Mouse (Mus musculus) CH12.LX (cell line): Measurements from ENCODE around the gene Fgfr2. TPM values are rescaled to one million over a fixed set of nuclear protein-coding genes. Genes with fewer than 3 reads are reported as not detected.
"Not testable (repeated sequence)": the region's sequence is repeated elsewhere in the genome, so short reads cannot be mapped to it uniquely, and the experiment has no call there.

Experiments used
- DNase-seq: peaks from one replicate; pipeline ENCODE4 v3.0.0-alpha.2; 2013; ENCODE audit errors: extremely low read depth
- H3K27ac ChIP-seq: 2 replicates; pipeline ENCODE4 v1.5.1; 2012; ENCODE audit warnings: low read depth, mild to moderate bottlenecking, control low read depth, moderate library complexity; ENCODE audit not compliant: insufficient read depth
- H3K27me3 ChIP-seq: replicated peaks from 2 replicates; pipeline ENCODE3; 2012; ENCODE audit warnings: inconsistent platforms
- H3K36me3 ChIP-seq, 2 experiments: replicated peaks in 1 of 2; 2 replicates each; pipeline versions ENCODE3 to v1.6.1; 2012; ENCODE audit warnings: inconsistent platforms in 1 of 2, low read length in 1 of 2, mild to moderate bottlenecking in 1 of 2, mixed read lengths in 1 of 2, moderate library complexity in 1 of 2; ENCODE audit not compliant: control insufficient read depth in 1 of 2, insufficient read depth in 1 of 2
- H3K4me1 ChIP-seq, 2 experiments: 2 replicates each; pipeline ENCODE4 v1.6.1; 2012; ENCODE audit warnings: inconsistent platforms in 1 of 2, moderate library complexity in 1 of 2; ENCODE audit not compliant: insufficient read depth in 2 of 2, control insufficient read depth in 1 of 2
- H3K4me2 ChIP-seq: 2 replicates; pipeline ENCODE4 v1.6.1; 2012; ENCODE audit warnings: low read depth, mild to moderate bottlenecking, control low read depth; ENCODE audit not compliant: poor library complexity, insufficient read depth, severe bottlenecking
- H3K4me3 ChIP-seq, 3 experiments: fragments of 150-350 bp in 1 of 3; sonication (generic) in 1 of 3; replicated peaks in 1 of 3; 2 replicates each; pipeline versions ENCODE3 to v1.5.1; 2011 to 2012; ENCODE audit warnings: low read depth in 2 of 3, low read length in 2 of 3, mild to moderate bottlenecking in 2 of 3, moderate library complexity in 2 of 3, control low read depth in 1 of 3, improper control_type of control experiment in 1 of 3, inconsistent platforms in 1 of 3, mixed read lengths in 1 of 3; ENCODE audit not compliant: poor library complexity in 1 of 3
- H3K79me2 ChIP-seq: replicated peaks from 2 replicates; pipeline ENCODE4 v1.6.1; 2012; ENCODE audit warnings: mild to moderate bottlenecking, moderate library complexity; ENCODE audit not compliant: control insufficient read depth, poor library complexity, insufficient read depth, severe bottlenecking; ENCODE audit errors: extremely low read depth
- H3K9ac ChIP-seq: 2 replicates; pipeline ENCODE4 v1.6.1; 2012; ENCODE audit warnings: low read depth, mild to moderate bottlenecking, control low read depth, moderate library complexity; ENCODE audit not compliant: insufficient read depth
- H3K9me3 ChIP-seq: replicated peaks from 2 replicates; pipeline ENCODE3; 2012; ENCODE audit warnings: low read length, inconsistent platforms, mixed read lengths
- BHLHE40 ChIP-seq: IDR thresholded peaks from 2 replicates; pipeline ENCODE4 v1.6.1; 2011; ENCODE audit warnings: mild to moderate bottlenecking, low read depth, low read length, improper control_type of control experiment
- CHD1 ChIP-seq: IDR thresholded peaks from 2 replicates; pipeline ENCODE4 v1.6.1; 2012; ENCODE audit warnings: low read depth, low read length, improper control_type of control experiment, inconsistent platforms
- CHD2 ChIP-seq: IDR thresholded peaks from 2 replicates; pipeline ENCODE4 v1.6.1; 2011; ENCODE audit warnings: low read length, improper control_type of control experiment
- CTCF ChIP-seq, 2 experiments: IDR thresholded peaks in 1 of 2; conservative IDR thresholded peaks in 1 of 2; 2 replicates each; pipeline ENCODE4 v1.5.1; 2011 to 2012; ENCODE audit warnings: low read depth in 2 of 2, low read length in 2 of 2, improper control_type of control experiment in 1 of 2, inconsistent platforms in 1 of 2, mild to moderate bottlenecking in 1 of 2, moderate library complexity in 1 of 2
- EP300 ChIP-seq: IDR thresholded peaks from 2 replicates; pipeline ENCODE4 v1.6.1; 2011; ENCODE audit warnings: low read length, improper control_type of control experiment
- IRF4 ChIP-seq: IDR thresholded peaks from 2 replicates; pipeline ENCODE4 v1.6.1; 2014; ENCODE audit warnings: low read depth, mild to moderate bottlenecking, inconsistent platforms, low read length, improper control_type of control experiment
- MAFK ChIP-seq: IDR thresholded peaks from 2 replicates; pipeline ENCODE4 v1.6.1; 2011; ENCODE audit warnings: low read length, improper control_type of control experiment; ENCODE audit not compliant: insufficient replicate concordance
- MAZ ChIP-seq: IDR thresholded peaks from 2 replicates; pipeline ENCODE4 v1.6.1; 2012; ENCODE audit warnings: low read depth, mild to moderate bottlenecking, inconsistent platforms, low read length, improper control_type of control experiment, moderate library complexity
- RAD21 ChIP-seq: IDR thresholded peaks from 2 replicates; pipeline ENCODE4 v1.6.1; 2011; ENCODE audit warnings: low read depth, mild to moderate bottlenecking, low read length, improper control_type of control experiment, moderate library complexity
- TBP ChIP-seq: conservative IDR thresholded peaks from 2 replicates; pipeline ENCODE4 v1.6.1; 2011; ENCODE audit warnings: low read depth, low read length, improper control_type of control experiment
- USF1 ChIP-seq: IDR thresholded peaks from 2 replicates; pipeline ENCODE4 v1.6.1; 2014; ENCODE audit warnings: low read depth, mild to moderate bottlenecking, inconsistent platforms, low read length, improper control_type of control experiment
- ZC3H11A ChIP-seq: IDR thresholded peaks from 2 replicates; pipeline ENCODE4 v1.6.1; 2012; ENCODE audit warnings: low read depth, mild to moderate bottlenecking, inconsistent platforms, low read length, improper control_type of control experiment
- ZKSCAN1 ChIP-seq: IDR thresholded peaks from 2 replicates; pipeline ENCODE4 v1.6.1; 2012; ENCODE audit warnings: low read depth, inconsistent platforms, low read length, improper control_type of control experiment, borderline replicate concordance
- ZMIZ1 ChIP-seq: IDR thresholded peaks from 2 replicates; pipeline ENCODE4 v1.6.1; 2012; ENCODE audit warnings: low read depth, mild to moderate bottlenecking, inconsistent platforms, low read length, improper control_type of control experiment
- dilution Hi-C: fragments of 300-500 bp; cut with MboI; formaldehyde crosslinking; loops from 2 replicates; pipeline ENCODE4 v1.14.3; 2020; ENCODE audit warnings: low sequenced_read_pairs; ENCODE audit not compliant: extremely low pct_unique_long_range_greater_than_20kb, extremely low pct_ligation_motif_present
- in situ Hi-C: fragments of 300-500 bp; cut with MboI; formaldehyde crosslinking; loops from 3 replicates; pipeline ENCODE4 v1.14.3; 2019; ENCODE audit warnings: low sequenced_read_pairs, low pct_ligation_motif_present, low pct_unique_long_range_greater_than_20kb, mixed read lengths
- polyA plus RNA-seq: library from polyadenylated mRNA; unstranded; fragments of >175 nt; gene quantifications from 2 replicates; pipeline ENCODE4 v1.2.1, GENCODE M21; 2012; ENCODE audit warnings: low read depth; ENCODE audit not compliant: insufficient read length
- total RNA-seq, 2 experiments: library from RNA; depleted of rRNA; stranded (reverse); fragments of 300-350 nt in 1 of 2; fragments of >200 nt in 1 of 2; gene quantifications; 2 replicates each; pipeline ENCODE4 v1.2.3; 2012 to 2014

Fgfr2 gene
- total and polyA plus RNA-seq, 3 experiments, result not detected

DNA sequence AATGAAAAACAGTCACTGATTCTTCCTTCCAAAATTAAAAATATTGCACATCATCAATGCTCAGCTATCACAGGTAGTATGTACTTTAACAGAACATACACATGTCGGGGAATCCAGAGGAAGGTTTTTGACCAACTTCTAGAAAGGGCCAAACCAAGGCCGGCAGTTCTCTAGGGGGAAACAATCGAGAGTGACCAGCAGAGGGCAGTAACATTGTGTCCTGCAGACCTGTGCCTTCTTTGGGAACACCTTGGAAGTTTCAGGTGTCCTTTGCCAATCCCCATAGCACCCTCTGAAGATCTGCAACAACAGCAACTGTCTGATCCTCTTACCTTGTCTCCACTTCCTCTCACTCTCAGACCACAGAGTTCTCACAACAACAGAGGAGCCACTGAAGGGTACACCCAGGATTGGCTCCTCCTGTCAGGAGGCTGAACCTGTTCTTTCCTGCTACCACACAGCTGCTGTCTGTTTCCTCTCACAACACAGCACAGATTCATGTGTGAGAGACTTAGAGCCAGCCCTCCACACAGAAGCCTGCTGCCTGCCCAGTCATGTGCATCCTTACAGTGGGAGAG lies 2077.8 kb downstream of the Fgfr2 start:
- in situ Hi-C loops, DNase-seq, H3K9me3 ChIP-seq, H3K4me1 ChIP-seq, H3K4me3 ChIP-seq, H3K4me2 ChIP-seq, H3K36me3 ChIP-seq, H3K79me2 ChIP-seq, H3K27ac ChIP-seq, H3K9ac ChIP-seq, dilution Hi-C loops: not testable (repeated sequence)
- peaks cover 61% of the 10 kb centered on the region for H3K27me3 ChIP-seq
- TF ChIP-seq CTCF (conservative IDR thresholded peaks at IDR 0.05 in 1 of 2, IDR thresholded peaks at IDR 0.05 in 1 of 2; ENCODE audit: low read depth in 2 of 2, low read length in 2 of 2), result peak; percentile 10 to 51; a peak in 2 of 4 replicates

DNA sequence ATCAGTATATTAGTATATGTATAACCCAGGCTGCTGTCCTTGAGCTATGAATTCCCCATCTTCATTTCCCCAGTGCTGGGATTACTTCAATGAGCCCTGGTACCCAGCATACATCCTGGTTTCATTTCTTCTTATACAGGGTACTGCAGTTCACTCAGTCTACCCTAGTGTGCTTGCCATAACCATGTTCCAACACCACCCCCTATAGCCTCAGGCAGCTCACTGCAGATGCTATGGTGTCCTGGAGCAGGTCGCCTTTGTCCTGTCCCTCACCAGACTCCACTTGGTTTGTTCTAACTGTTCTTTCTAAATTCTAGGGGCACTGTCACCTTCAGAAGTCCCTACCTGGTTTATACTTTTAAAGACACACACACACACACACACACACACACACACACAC lies 2080.5 kb downstream of the Fgfr2 start:
- in situ Hi-C loops, result no loop called here
- no peaks in the 10 kb centered on the region for H3K36me3 ChIP-seq
- no peak for DNase-seq
- no peak overlapping the region for H3K27ac ChIP-seq
- H3K4me2 ChIP-seq, result no peak overlapping the region
- no peak for TF ChIP-seq ZKSCAN1
- TF ChIP-seq USF1, result no peak
- no peak for TF ChIP-seq ZC3H11A
- no peak for TF ChIP-seq CHD1
- no peak for TF ChIP-seq TBP
- no peak for TF ChIP-seq ZMIZ1
- TF ChIP-seq CTCF (conservative IDR thresholded peaks at IDR 0.05 in 1 of 2, IDR thresholded peaks at IDR 0.05 in 1 of 2; ENCODE audit: low read depth in 2 of 2, low read length in 2 of 2), result peak in 1 of 2 experiments; percentile 44; a peak in 2 of 4 replicates
- TF ChIP-seq BHLHE40, result no peak
- no peak for TF ChIP-seq MAZ
- TF ChIP-seq EP300, result no peak
- TF ChIP-seq CHD2, result no peak
- TF ChIP-seq RAD21, result peak; percentile 44
- TF ChIP-seq IRF4, result no peak
- no peak for TF ChIP-seq MAFK
- H3K79me2 ChIP-seq, result no peaks in the 10 kb centered on the region
- no peak overlapping the region for H3K9ac ChIP-seq
- no peaks in the 10 kb centered on the region for H3K4me1 ChIP-seq
- dilution Hi-C loops, result no loop called here
- no peak overlapping the region for H3K4me3 ChIP-seq
- H3K27me3 ChIP-seq, result peaks cover 69% of the 10 kb centered on the region
- H3K9me3 ChIP-seq, result peaks cover 2% of the 10 kb centered on the region

DNA sequence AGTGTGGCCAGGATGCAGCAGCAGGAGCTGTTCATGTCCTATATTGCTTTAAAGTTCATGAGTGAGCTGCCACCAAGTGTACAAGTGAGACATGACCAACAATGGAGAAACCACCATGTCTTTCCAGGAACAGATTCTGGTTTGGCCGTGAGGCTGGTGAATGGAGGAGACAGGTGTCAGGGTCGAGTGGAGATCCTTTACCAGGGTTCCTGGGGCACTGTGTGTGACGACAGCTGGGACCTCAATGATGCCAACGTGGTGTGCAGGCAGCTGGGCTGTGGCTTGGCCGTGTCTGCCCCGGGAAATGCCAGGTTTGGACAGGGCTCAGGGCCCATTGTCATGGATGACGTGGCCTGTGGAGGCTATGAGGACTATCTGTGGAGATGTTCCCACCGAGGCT lies 2082.4 kb downstream of the Fgfr2 start:
- dilution Hi-C loops, H3K27ac ChIP-seq, H3K9ac ChIP-seq, H3K79me2 ChIP-seq, H3K36me3 ChIP-seq, DNase-seq, H3K4me2 ChIP-seq, H3K9me3 ChIP-seq, H3K4me3 ChIP-seq, in situ Hi-C loops, H3K4me1 ChIP-seq: not testable (repeated sequence)
- H3K27me3 ChIP-seq, result peaks cover 74% of the 10 kb centered on the region
